ENCODE assay signal across 27 mouse cellular contexts in the genomic region with DNA sequence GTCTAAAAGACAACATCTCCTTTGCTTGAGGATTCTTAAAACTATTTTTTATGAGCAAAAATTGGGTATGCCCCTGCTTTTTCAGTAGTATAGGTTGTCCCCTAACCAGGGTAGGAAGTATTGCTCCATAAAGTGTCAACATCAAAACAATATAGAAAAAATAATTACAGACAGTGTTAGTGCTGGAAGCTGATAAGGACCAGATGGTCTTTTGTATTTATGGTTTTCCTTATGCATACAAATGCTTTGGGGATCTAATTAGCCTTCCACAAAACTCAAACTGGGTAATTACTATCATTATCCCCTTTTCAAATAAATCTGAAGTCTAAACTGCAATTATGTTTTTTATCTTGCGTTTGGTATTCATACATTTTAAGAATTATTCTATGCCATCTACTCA.
"Had no signal": no experiment of that assay in that cellular context is flagged by ENCODE, and none has a peak within 500 bp of the region (broad histone marks: within the 10 kb centered on the region; RNA-seq: fewer than 3 reads in every experiment).

No protein-coding gene starts in this region.

- H3K9ac ChIP-seq: heart, embryonic 13.5 days; heart, embryonic 15.5 days; hindbrain, embryonic 13.5 days; hindbrain, embryonic 15.5 days; kidney, embryonic 15.5 days; limb, embryonic 12.5 days; liver, embryonic 13.5 days; liver, embryonic 15.5 days had no signal

- DNase-seq: gastrocnemius, postnatal 14 days; gastrocnemius, postnatal 36 days; heart, adult 11 months; heart, adult 2 months; heart, postnatal 14 days; heart, postnatal 36 days; kidney, adult 11 months; kidney, adult 2 months; kidney, adult 9 months; kidney, postnatal 14 days; kidney, postnatal 36 days; liver; liver, embryonic 13.5 days had no signal

- H3K4me3 ChIP-seq: heart, adult 2 months; heart, embryonic 13.5 days; heart, embryonic 15.5 days; hindbrain, embryonic 13.5 days; hindbrain, embryonic 15.5 days; kidney, embryonic 15.5 days; left cerebral cortex, adult 2 months; limb, embryonic 10.5 days; limb, embryonic 12.5 days; liver, embryonic 13.5 days; liver, embryonic 15.5 days had no signal

- H3K4me1 ChIP-seq: heart, embryonic 13.5 days; heart, embryonic 15.5 days; hindbrain, embryonic 15.5 days; kidney, embryonic 15.5 days; limb, embryonic 10.5 days; limb, embryonic 12.5 days; liver, embryonic 13.5 days; liver, embryonic 15.5 days had no signal

- H3K36me3 ChIP-seq: heart, embryonic 13.5 days; heart, embryonic 15.5 days; hindbrain, embryonic 13.5 days; hindbrain, embryonic 15.5 days; kidney, embryonic 15.5 days; limb, embryonic 10.5 days; limb, embryonic 12.5 days; liver, embryonic 13.5 days; liver, embryonic 15.5 days had no signal

- H3K9me3 ChIP-seq: heart, embryonic 13.5 days; heart, embryonic 15.5 days; hindbrain, embryonic 13.5 days; hindbrain, embryonic 15.5 days; kidney, embryonic 15.5 days; limb, embryonic 10.5 days; limb, embryonic 12.5 days; liver, embryonic 13.5 days; liver, embryonic 15.5 days had no signal

- H3K27me3 ChIP-seq: heart, embryonic 13.5 days; heart, embryonic 15.5 days; hindbrain, embryonic 13.5 days; hindbrain, embryonic 15.5 days; kidney, embryonic 15.5 days; limb, embryonic 12.5 days; liver, embryonic 13.5 days; liver, embryonic 15.5 days had no signal

- H3K4me2 ChIP-seq: heart, embryonic 11.5 days; heart, embryonic 13.5 days; heart, embryonic 15.5 days; hindbrain, embryonic 13.5 days; hindbrain, embryonic 15.5 days; kidney, embryonic 15.5 days; limb, embryonic 12.5 days; liver, embryonic 11.5 days; liver, embryonic 13.5 days; liver, embryonic 15.5 days had no signal

- ATAC-seq: intestine, embryonic 16.5 days had no signal

- H3K27ac ChIP-seq: heart, adult 2 months; heart, embryonic 13.5 days; heart, embryonic 15.5 days; hindbrain, embryonic 13.5 days; hindbrain, embryonic 15.5 days; hindbrain, postnatal 0 days; kidney, embryonic 15.5 days; kidney, postnatal 0 days; left cerebral cortex, adult 2 months; limb, embryonic 10.5 days; limb, embryonic 12.5 days; liver, embryonic 13.5 days; liver, embryonic 15.5 days had no signal
